Mouse (Mus musculus) gastrocnemius, adult 8-10 months (tissue): Measurements from ENCODE around the gene Galntl6. TPM values are rescaled to one million over a fixed set of nuclear protein-coding genes. Genes with fewer than 3 reads are reported as not detected.

Experiments used
- DNase-seq, 2 experiments: peaks; one replicate each; pipeline ENCODE4 v3.0.0; 2022; ENCODE audit warnings: low spot score in 2 of 2
- total RNA-seq, 4 experiments: library from RNA; stranded (reverse); gene quantifications; 2 replicates each; pipeline ENCODE4 v1.2.4; 2022

The Galntl6 gene
- total RNA-seq, 4 experiments from 2014 or later: not detected

DNA sequence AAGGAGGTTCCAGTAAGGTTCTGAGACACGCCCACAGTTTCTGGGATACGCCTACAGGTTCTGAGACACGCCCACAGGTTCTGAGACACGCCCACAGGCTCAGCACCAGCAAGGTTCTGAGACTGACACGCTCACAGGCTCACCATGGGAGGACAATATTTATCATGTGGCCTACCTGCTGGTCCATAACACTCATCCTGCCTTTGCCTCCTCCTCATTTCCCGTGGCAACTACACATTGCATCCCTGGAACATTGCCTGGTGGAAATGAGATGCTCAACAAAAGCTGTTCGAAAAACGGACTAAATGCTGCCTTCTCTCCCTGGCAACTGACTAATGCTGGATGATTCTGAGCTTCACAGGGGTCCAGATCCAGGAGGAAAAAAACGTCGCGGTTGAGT lies 1033.0 kb downstream of the Galntl6 start:
- no peak for DNase-seq

- DNase-seq: no peak
Measured at GRCm38 (mm10) chr8:57849074-57849473, 1063.4 kb downstream of the Galntl6 start.

DNA sequence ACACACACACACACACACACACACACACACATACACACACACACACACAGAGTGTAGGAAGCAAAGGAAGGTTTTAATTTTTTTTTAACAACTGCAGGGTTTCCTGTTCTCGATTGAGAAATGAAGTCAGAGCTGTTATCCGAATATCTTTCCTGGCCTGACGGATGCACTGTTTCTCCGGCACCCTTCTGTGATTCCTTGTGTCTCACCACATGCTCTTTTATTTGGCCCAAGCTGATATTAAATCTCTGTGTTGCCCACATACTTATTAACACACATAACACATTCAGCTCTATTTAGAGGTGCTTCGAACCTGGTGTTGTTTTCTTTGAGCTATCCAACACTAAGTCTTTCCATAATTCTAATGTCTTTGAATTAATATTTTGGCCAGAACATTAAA lies 1069.0 kb downstream of the Galntl6 start:
- DNase-seq: no peak

DNA sequence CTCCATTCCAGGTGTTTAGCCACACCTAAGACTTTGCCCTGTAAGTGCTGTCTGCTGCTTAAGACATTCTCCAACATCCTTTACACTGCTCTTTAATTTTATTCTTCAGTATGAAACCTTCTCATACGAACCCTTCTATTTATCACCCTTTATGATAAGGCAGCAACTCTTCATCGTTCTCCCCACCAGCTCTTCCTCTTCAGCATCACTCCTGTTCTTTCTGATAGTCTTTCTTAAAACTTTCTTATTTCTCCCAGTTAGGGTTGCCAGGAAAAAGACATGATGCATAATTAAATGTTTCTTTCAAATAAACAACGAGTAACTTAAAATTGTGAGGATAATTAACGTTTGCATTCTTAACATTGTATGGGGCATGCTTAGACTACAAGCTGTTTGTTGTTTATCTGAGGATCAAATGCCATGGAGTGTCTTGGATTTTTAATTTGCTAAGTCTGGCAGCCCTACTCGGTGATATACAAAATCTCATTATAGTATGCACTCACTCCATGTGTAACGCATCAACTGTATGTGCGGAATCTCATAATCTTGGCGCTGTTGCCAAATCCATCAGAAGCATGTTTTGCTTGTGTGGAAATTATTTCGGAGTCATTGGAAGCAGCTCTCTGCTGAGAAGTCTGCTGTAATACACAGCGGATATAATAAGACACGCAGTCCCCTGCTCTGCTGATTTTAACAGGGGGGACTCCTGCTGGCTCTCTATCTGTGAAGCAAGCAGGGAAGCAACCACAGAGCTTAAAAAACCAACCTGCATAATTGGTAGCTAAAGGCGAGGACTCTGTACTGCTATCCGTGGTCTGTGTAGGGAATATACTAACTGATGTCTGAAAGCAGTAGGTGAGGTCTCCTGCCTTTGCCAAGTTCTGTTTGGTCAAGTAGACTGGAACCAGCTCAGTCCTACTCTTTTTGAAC lies 1069.7 kb downstream of the Galntl6 start:
- DNase-seq: no peak

DNA sequence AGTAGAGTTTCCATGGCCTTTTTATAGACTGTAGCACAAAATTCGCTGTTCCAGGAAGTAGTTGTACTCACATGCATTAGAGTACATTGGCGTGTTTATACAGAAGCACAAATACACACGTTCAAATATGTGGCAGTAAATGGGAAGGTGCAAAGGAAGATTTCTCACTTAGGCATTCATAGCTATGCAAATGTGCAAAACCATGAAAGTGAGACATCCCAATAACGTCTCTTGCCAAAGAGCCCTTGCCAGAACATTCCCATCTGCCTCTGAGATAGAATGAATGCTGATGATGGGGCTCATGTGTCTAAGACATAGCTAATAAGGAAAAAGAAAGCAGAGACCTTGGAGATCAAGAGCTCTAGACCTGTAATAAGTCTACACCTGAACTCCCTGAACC lies 1071.0 kb downstream of the Galntl6 start:
- no peak for DNase-seq

- DNase-seq: no peak
Measured at GRCm38 (mm10) chr8:57837384-57837783, 1075.1 kb downstream of the Galntl6 start.

GRCm38 (mm10) chr8:57836981-57837380 lies 1075.5 kb downstream of the Galntl6 start:
- DNase-seq: no peak

DNA sequence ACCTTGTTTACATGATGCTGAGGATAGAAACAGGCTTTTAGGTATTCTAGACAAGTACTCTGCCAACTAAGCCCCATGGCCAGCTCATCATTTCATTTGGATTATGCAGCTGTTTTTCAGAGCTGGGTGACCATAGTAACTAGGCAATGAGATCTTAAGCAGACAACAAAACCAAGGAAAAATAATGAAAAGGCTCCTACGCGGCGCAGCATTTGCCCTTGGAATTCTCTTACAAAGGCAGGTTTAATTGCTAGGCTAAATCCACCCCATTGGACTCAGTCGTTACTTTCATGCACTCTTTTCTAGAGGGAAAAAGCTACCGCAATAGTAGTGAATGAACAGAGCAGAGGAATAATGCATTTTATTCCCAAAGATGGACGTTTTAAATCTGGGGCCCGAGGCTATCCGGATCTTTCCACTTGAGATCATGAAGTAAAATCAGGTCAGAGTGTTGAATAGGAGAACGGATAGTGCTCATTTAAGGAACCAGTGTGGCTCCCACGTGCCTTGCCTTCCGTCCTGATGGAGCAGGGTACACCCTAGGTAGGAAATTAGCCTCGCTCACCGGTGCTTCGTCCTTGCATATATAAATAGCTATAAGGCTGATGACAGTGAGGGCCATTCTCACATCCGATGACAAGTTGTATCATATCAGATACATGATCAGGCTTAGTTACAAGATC lies 1076.1 kb downstream of the Galntl6 start:
- no peak for DNase-seq

- DNase-seq: no peak
Measured at GRCm38 (mm10) chr8:57823151-57823550, 1089.3 kb downstream of the Galntl6 start.

- no peak for DNase-seq
Measured at GRCm38 (mm10) chr8:57816034-57816433, 1096.4 kb downstream of the Galntl6 start.

DNA sequence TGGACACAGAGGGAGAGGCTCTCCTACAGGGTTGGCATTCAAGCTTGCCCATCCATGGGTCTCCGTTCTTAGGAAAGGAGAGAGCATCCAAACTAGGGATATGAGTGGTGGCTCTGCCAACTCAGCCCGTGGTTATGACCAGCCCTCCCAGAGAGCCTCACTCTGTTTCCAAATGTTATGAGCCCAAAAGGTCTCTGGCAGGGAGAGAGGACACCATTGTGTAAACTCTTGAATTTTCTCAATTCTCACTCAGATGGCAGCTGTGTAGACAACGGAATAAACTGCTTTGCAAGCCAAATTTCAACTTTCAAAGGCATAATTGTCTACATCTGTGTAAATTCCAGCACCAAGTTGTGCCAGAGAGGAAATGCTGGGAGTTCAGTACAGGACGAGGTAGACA lies 1105.4 kb downstream of the Galntl6 start:
- DNase-seq: no peak

DNA sequence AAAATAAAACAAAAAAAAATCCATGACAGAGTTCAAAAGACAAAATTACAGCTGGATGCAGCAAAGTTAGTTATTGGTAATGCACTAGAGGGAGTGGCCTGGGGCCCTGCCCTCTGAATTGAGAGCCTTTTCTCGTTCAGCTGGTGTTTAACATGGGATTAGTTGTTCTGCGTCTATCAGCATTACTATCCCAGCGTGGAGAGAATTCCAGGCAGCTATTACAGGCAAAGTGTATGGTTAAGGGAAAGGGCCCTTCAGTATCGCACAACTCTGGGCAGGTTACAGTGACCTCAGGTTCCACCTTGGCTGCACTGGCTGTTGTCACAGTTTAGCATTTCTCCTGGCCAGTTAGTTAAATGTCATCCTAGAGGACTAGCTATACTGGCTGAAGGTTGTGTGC lies 1107.3 kb downstream of the Galntl6 start:
- no peak for DNase-seq

DNA sequence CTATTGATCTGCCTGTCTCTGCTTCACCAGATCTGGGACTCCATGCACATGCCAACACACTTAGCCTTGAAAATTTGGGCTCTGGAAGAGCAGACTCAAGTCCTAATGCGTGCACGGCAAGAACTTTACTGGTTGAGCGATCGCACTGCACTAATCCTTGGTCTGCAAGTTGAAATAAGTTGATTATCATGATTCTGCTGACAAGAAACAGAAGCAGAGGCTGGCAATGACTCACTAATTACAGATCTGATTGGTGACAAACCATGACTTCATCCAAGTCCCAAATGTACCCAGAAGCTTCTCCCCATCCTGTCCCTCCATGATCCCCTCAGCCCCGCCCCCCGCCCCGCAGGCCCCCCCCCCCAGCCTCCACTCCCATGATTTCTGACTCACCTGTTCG lies 1108.6 kb downstream of the Galntl6 start:
- no peak for DNase-seq

- DNase-seq: no peak
Measured at GRCm38 (mm10) chr8:57801197-57801596, 1111.2 kb downstream of the Galntl6 start.

GRCm38 (mm10) chr8:57800327-57800726 lies 1112.1 kb downstream of the Galntl6 start:
- DNase-seq: peak; percentile 14 to 56

DNA sequence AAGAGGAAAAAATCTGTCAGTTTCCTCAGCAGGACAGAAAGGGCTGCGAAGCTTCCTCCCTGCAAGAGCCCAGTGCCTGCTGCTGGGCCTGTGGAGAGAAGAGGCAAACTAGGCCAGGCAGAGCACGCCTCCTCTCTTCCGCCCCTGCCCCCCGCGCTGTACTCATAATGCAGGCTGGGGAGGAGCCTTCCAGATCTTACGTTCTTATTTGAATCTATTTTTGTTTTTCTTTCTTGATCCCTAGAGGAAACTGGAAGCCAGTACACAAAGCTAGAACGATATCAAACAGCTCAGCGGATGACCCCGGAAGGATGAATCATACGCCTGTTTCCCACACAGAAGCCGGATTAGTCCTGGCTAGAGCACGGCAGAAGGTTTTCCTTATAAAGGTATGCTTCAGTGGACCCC lies 1112.6 kb downstream of the Galntl6 start:
- peak; percentile 15 to 33 for DNase-seq

DNA sequence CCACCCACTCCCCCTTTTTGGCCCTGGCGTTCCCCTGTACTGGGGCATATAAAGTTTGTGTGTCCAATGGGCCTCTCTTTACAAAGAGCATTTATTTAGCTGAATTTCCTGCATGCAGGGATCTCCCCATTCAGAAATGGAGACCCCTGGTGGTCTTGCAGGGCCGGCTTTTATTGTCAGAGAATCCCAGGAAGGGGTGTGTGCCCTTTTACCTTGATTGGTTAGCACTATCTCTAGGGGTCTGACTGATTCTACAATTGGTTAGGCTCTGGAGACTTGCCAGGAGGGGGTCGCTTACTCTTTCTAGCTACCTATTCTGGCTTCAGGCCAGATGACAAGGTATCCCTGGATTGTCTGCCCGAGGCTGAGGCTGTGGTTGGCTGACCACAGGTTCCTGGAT lies 1119.0 kb downstream of the Galntl6 start:
- DNase-seq: no peak

DNA sequence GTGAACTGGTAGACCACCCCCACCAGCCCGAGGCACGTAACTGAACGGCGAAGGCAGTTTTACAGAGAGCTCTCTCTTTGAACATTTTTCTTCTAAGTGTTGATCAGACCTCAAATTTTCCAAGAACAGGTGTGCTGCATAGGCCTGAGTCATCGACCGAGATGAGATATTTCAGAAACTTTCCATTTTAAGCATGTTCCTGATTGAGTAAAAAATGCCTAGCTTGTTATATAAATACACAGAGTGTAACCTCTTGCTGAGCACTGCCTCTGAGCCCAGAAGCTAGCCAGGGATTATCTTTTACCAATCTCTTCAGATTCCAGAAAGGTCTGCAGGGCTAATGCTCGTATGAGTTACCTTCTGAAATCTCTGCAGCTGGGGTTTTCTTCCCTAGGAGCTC lies 1120.2 kb downstream of the Galntl6 start:
- no peak for DNase-seq

DNA sequence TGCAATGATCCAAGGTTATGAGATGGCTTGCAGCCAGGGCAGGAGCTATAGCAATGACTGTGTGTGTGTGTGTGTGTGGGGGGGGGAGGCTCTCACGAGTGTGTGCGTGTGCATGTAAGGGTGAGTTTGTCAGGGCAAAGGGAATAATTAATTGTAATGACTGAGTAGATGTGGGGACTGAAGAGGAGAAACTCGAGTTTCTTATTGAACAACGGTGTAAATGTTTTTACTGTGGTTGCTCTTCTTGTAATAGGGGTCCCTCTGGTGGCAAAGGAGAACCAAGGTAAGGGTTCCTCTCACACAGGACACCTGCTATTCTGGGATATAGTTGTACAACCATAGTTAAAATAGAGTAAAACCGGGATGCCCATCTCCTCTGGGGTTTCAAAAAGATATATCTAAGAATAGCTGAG lies 1121.1 kb downstream of the Galntl6 start:
- DNase-seq: no peak

- no peak for DNase-seq
Measured at GRCm38 (mm10) chr8:57779551-57779950, 1132.9 kb downstream of the Galntl6 start.

DNA sequence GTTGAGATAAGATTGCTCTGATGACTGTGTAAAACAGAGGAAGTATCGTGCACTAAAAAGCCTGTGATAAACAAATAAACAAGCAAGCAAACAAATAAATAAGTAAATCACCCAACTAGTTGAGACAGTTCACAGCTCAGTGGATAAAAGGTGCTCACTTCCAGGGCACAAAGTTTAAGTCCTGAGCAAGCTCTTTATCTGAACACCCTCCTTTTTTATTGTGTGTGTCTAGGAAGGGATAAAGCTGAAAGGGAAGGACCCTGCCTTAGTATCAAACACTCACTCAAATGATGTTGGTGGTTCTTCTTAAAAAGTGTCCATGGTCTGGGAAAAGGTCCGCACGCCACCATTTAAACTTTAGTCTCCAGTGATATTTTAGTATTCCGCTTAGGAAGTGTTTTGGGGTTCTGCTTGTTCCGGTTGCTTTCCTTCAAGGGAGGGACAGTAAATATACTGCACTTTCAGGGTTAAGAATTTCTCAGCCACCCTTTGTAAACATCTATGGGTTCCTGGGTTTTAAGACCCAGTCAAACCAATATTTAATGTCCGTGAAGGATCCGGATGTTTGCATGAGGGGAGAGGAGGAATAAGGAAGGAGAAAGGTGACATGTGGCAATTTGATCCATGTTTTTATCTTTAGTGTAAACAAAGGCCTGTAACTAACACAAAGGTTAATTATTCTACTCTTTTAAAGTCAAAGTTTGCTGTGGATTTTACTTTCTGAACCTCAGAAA lies 1134.3 kb downstream of the Galntl6 start:
- no peak for DNase-seq

DNA sequence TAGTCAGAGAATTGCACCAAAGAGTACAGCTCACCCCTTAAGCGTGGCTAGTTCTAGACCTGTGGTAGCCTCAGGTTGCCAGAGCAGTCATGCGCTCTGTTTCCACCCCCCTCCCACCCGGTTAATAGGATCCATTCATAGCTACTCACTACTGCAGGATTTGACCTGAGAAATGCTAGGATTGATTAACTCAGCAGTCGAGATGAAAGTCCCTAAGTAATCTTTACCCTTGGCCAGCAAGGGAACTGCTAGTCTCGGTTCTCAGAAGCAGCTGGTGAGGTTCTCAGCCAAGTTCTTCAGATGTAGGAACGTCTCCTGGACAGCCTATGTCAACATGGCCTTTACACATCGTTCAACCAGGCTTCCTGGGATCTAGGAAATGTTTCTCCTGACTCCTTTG lies 1135.7 kb downstream of the Galntl6 start:
- DNase-seq: no peak
